Mouse (Mus musculus): ENCODE results near the gene Sbk3. TPM values are rescaled to one million over a fixed set of nuclear protein-coding genes. Genes with fewer than 3 reads are reported as not detected.

Gene Sbk3
- polyA plus RNA-seq, 1 experiment from 2014 or later, result not detected

GRCm38 (mm10) chr7:4948386-4948785 is 22.6 kb downstream of the Sbk3 start:
- Histone ChIP-seq H3K4me3 (ENCODE audit: low read depth, low read length) (no peak overlapping the region), H3K9me3 (ENCODE audit: control insufficient read depth, low read length) (no peaks in the 10 kb centered on the region), H3K4me2 (no peak overlapping the region), H3K27me3 (replicated peaks; ENCODE audit: control insufficient read depth, insufficient read depth, low read length) (no peaks in the 10 kb centered on the region), H3K4me1 (replicated peaks; ENCODE audit: control insufficient read depth, insufficient read depth, low read length) (0 out of 2 replicates have a peak, but pooled peaks cover 4% of the 10 kb centered on the region), H3K9ac (ENCODE audit: low read depth, low read length) (no peak overlapping the region), H3K36me3 (ENCODE audit: control insufficient read depth, insufficient read depth, low read length) (no peaks in the 10 kb centered on the region), H3K27ac (ENCODE audit: low read depth, low read length) (no peak overlapping the region)
- DNase-seq (ENCODE audit: low spot score) (no peak), ATAC-seq (replicated peaks; ENCODE audit: low FRiP score) (no peak)
- 41% methylated on average over 6 of the region's 6 CpGs for WGBS

- H3K4me3 ChIP-seq (ENCODE audit: low read depth, low read length), result no peak overlapping the region
- H3K27me3 ChIP-seq (replicated peaks; ENCODE audit: control insufficient read depth, insufficient read depth, low read length), result no peaks in the 10 kb centered on the region
- ATAC-seq (replicated peaks; ENCODE audit: low FRiP score) (no peak), DNase-seq (ENCODE audit: low spot score) (no peak)
- no peak overlapping the region for H3K9ac ChIP-seq (ENCODE audit: low read depth, low read length)
- no peak overlapping the region for H3K27ac ChIP-seq (ENCODE audit: low read depth, low read length)
- H3K9me3 ChIP-seq (ENCODE audit: control insufficient read depth, low read length), result no peaks in the 10 kb centered on the region
- no peaks in the 10 kb centered on the region for H3K36me3 ChIP-seq (ENCODE audit: control insufficient read depth, insufficient read depth, low read length)
- WGBS, result 46% methylated on average over 2 of the region's 2 CpGs
- H3K4me1 ChIP-seq (replicated peaks; ENCODE audit: control insufficient read depth, insufficient read depth, low read length), result 0 out of 2 replicates have a peak, but pooled peaks cover 5% of the 10 kb centered on the region
- no peak overlapping the region for H3K4me2 ChIP-seq
Measured at GRCm38 (mm10) chr7:4947855-4948254, 23.1 kb downstream of the Sbk3 start.

- H3K27ac ChIP-seq (ENCODE audit: low read depth, low read length), result no peak overlapping the region
- peak overlapping the region; percentile 59 for H3K4me2 ChIP-seq
- H3K4me1 ChIP-seq (replicated peaks; ENCODE audit: control insufficient read depth, insufficient read depth, low read length), result 0 out of 2 replicates have a peak, but pooled peaks cover 3% of the 10 kb centered on the region
- H3K27me3 ChIP-seq (replicated peaks; ENCODE audit: control insufficient read depth, insufficient read depth, low read length), result 0 out of 2 replicates have a peak, but pooled peaks cover 2% of the 10 kb centered on the region
- H3K9me3 ChIP-seq (ENCODE audit: control insufficient read depth, low read length), result no peaks in the 10 kb centered on the region
- no peak overlapping the region for H3K9ac ChIP-seq (ENCODE audit: low read depth, low read length)
- DNase-seq (ENCODE audit: low spot score), result peak; percentile 79
- H3K4me3 ChIP-seq (ENCODE audit: low read depth, low read length), result peak overlapping the region; percentile 21; the same call in 1 of the 2 replicates
- peak; percentile 81 for ATAC-seq (replicated peaks; ENCODE audit: low FRiP score)
- 17% methylated on average over 15 of the region's 15 CpGs for WGBS
- H3K36me3 ChIP-seq (ENCODE audit: control insufficient read depth, insufficient read depth, low read length), result no peaks in the 10 kb centered on the region
Measured at GRCm38 (mm10) chr7:4943223-4943815, 27.6 kb downstream of the Sbk3 start.

- Histone ChIP-seq H3K27ac (ENCODE audit: low read depth, low read length) (no peak overlapping the region), H3K27me3 (replicated peaks; ENCODE audit: control insufficient read depth, insufficient read depth, low read length) (0 out of 2 replicates have a peak, but pooled peaks cover 2% of the 10 kb centered on the region), H3K9ac (ENCODE audit: low read depth, low read length) (no peak overlapping the region), H3K4me2 (no peak overlapping the region), H3K4me1 (replicated peaks; ENCODE audit: control insufficient read depth, insufficient read depth, low read length) (0 out of 2 replicates have a peak, but pooled peaks cover 3% of the 10 kb centered on the region), H3K36me3 (ENCODE audit: control insufficient read depth, insufficient read depth, low read length) (no peaks in the 10 kb centered on the region), H3K4me3 (ENCODE audit: low read depth, low read length) (no peak overlapping the region), H3K9me3 (ENCODE audit: control insufficient read depth, low read length) (no peaks in the 10 kb centered on the region)
- 44% methylated on average over 5 of the region's 5 CpGs for WGBS
- no peak for DNase-seq (ENCODE audit: low spot score)
- ATAC-seq (replicated peaks; ENCODE audit: low FRiP score), result no peak
Measured at GRCm38 (mm10) chr7:4942673-4943072, 28.3 kb downstream of the Sbk3 start.

GRCm38 (mm10) chr7:4940068-4940479 is 30.9 kb downstream of the Sbk3 start:
- no peaks in the 10 kb centered on the region for H3K9me3 ChIP-seq (ENCODE audit: control insufficient read depth, low read length)
- WGBS, result 19% methylated on average over 9 of the region's 9 CpGs
- 0 out of 2 replicates have a peak, but pooled peaks have one; percentile 37 for ATAC-seq (replicated peaks; ENCODE audit: low FRiP score)

GRCm38 (mm10) chr7:4938456-4938855 is 32.5 kb downstream of the Sbk3 start:
- ATAC-seq (replicated peaks; ENCODE audit: low FRiP score) (0 out of 2 replicates have a peak, but pooled peaks have one; percentile 44), DNase-seq (ENCODE audit: low spot score) (no peak)
- H3K4me1 ChIP-seq (replicated peaks; ENCODE audit: control insufficient read depth, insufficient read depth, low read length), result 0 out of 2 replicates have a peak, but pooled peaks cover 1% of the 10 kb centered on the region
- WGBS, result 29% methylated on average over 2 of the region's 2 CpGs
- no peaks in the 10 kb centered on the region for H3K36me3 ChIP-seq (ENCODE audit: control insufficient read depth, insufficient read depth, low read length)
- H3K27ac ChIP-seq (ENCODE audit: low read depth, low read length), result no peak overlapping the region
- peaks cover 3% of the 10 kb centered on the region; the same call in 1 of the 2 replicates for H3K9me3 ChIP-seq (ENCODE audit: control insufficient read depth, low read length)
- no peak overlapping the region for H3K4me2 ChIP-seq
- no peak overlapping the region for H3K4me3 ChIP-seq (ENCODE audit: low read depth, low read length)
- no peak overlapping the region for H3K9ac ChIP-seq (ENCODE audit: low read depth, low read length)
- H3K27me3 ChIP-seq (replicated peaks; ENCODE audit: control insufficient read depth, insufficient read depth, low read length), result 0 out of 2 replicates have a peak, but pooled peaks cover 2% of the 10 kb centered on the region

More at GRCm38 (mm10) chr7:4940068-4940479, 30.9 kb downstream of the Sbk3 start:
- H3K9ac ChIP-seq (ENCODE audit: low read depth, low read length), result no peak overlapping the region
- H3K4me3 ChIP-seq (ENCODE audit: low read depth, low read length), result no peak overlapping the region
- H3K4me1 ChIP-seq (replicated peaks; ENCODE audit: control insufficient read depth, insufficient read depth, low read length), result 0 out of 2 replicates have a peak, but pooled peaks cover 3% of the 10 kb centered on the region
- H3K27me3 ChIP-seq (replicated peaks; ENCODE audit: control insufficient read depth, insufficient read depth, low read length), result 0 out of 2 replicates have a peak, but pooled peaks cover 2% of the 10 kb centered on the region
- no peak overlapping the region for H3K27ac ChIP-seq (ENCODE audit: low read depth, low read length)
- peak; percentile 80 for DNase-seq (ENCODE audit: low spot score)
- no peak overlapping the region for H3K4me2 ChIP-seq
- H3K36me3 ChIP-seq (ENCODE audit: control insufficient read depth, insufficient read depth, low read length), result no peaks in the 10 kb centered on the region

GRCm38 (mm10) chr7:4937392-4937791 is 33.6 kb downstream of the Sbk3 start:
- Histone ChIP-seq H3K36me3 (ENCODE audit: control insufficient read depth, insufficient read depth, low read length) (no peaks in the 10 kb centered on the region), H3K4me2 (no peak overlapping the region), H3K4me3 (ENCODE audit: low read depth, low read length) (no peak overlapping the region), H3K27me3 (replicated peaks; ENCODE audit: control insufficient read depth, insufficient read depth, low read length) (no peaks in the 10 kb centered on the region), H3K9me3 (ENCODE audit: control insufficient read depth, low read length) (peaks cover 3% of the 10 kb centered on the region; the same call in 1 of the 2 replicates), H3K9ac (ENCODE audit: low read depth, low read length) (no peak overlapping the region), H3K4me1 (replicated peaks; ENCODE audit: control insufficient read depth, insufficient read depth, low read length) (no peaks in the 10 kb centered on the region), H3K27ac (ENCODE audit: low read depth, low read length) (no peak overlapping the region)
- WGBS, result 66% methylated on average over 11 of the region's 11 CpGs
- ATAC-seq (replicated peaks; ENCODE audit: low FRiP score), result no peak
- DNase-seq (ENCODE audit: low spot score), result no peak

- Histone ChIP-seq H3K4me1 (replicated peaks; ENCODE audit: control insufficient read depth, insufficient read depth, low read length) (no peaks in the 10 kb centered on the region), H3K27me3 (replicated peaks; ENCODE audit: control insufficient read depth, insufficient read depth, low read length) (no peaks in the 10 kb centered on the region), H3K36me3 (ENCODE audit: control insufficient read depth, insufficient read depth, low read length) (no peaks in the 10 kb centered on the region), H3K4me3 (ENCODE audit: low read depth, low read length) (no peak overlapping the region), H3K27ac (ENCODE audit: low read depth, low read length) (no peak overlapping the region), H3K9me3 (ENCODE audit: control insufficient read depth, low read length) (peaks cover 3% of the 10 kb centered on the region; the same call in 1 of the 2 replicates), H3K4me2 (no peak overlapping the region), H3K9ac (ENCODE audit: low read depth, low read length) (no peak overlapping the region)
- no peak for ATAC-seq (replicated peaks; ENCODE audit: low FRiP score)
- 75% methylated on average over 10 of the region's 10 CpGs for WGBS
- no peak for DNase-seq (ENCODE audit: low spot score)
Measured at GRCm38 (mm10) chr7:4936832-4937231, 34.1 kb downstream of the Sbk3 start.
